Mouse (Mus musculus) embryo, embryonic 10 days (tissue): Measurements from ENCODE around the gene Hip1.
A peak's percentile ranks its signal among the peaks of the same experiment; 100 is the strongest.
"Not testable (repeated sequence)": the region's sequence is repeated elsewhere in the genome, so short reads cannot be mapped to it uniquely, and the experiment has no call there.

ENCODE experiments used
- DNase-seq: peaks from one replicate; pipeline ENCODE4 v3.0.0-alpha.2; 2015; ENCODE audit warnings: low spot score

The Hip1 gene

GRCm38 (mm10) chr5:135369196-135369595 lies 175.7 kb downstream of the Hip1 start:
- DNase-seq = not testable (repeated sequence)

GRCm38 (mm10) chr5:135368312-135368711 lies 176.6 kb downstream of the Hip1 start:
- no peak for DNase-seq

GRCm38 (mm10) chr5:135367841-135368240 lies 177.1 kb downstream of the Hip1 start:
- no peak for DNase-seq

DNA sequence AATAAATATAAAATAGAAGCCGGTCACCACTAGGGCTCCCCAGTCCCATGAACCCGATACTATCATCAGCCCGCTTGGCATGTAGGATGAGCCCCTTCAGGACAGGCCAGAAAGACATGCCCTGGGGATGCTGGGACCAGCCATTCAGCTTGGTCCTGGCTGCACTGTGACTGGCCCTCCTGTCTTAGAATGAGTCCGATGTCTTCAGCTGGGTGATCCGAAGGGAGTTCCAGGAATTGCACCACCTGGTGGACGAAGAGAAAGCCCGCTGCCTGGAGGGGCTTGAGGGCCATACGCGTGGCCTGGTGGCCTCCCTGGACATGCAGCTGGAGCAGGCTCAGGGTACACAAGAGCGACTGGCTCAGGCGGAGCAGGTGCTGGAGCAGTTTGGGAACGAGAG lies 181.4 kb downstream of the Hip1 start:
- peak; percentile 85 for DNase-seq

DNA sequence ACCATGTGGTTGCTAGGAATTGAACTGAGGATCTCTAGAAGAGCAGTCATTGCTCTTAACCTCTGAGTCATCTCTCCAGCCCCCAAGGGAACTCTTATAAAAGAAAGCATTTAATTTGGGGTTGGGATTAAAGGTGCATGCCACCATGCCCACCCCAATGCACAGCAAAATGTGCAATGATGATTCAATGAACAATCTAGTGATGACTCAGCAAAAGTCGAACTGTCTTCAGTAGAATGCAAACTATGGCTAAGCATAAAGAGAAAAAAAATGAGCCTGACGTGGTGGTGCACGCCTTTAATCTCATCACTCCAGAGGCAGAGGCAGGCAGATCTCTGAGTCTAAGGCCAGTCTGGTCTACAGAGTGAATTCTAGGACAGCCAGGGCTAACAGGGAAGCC lies 182.3 kb downstream of the Hip1 start:
- DNase-seq = no peak

DNA sequence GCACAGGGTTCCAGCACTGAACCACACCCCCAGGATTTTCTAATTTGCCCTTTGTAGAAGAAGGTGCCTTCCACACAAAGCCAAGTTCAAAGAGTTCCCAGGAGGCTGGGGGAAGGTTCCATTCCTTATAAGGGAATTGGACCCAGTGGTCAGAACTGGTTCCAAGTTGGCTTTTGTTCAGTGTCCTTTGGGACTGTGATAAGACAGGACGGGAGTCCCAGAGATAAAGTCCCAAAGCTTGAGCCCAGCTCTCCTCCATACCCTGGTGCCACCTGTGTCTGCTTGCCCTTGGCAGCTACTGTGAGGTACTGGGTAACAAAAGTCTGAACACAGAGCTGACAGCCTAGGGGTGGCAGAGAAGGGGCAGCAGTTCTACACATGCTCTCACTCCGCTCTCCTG lies 185.1 kb downstream of the Hip1 start:
- no peak for DNase-seq

- no peak for DNase-seq
Observed at GRCm38 (mm10) chr5:135357556-135357955, 187.4 kb downstream of the Hip1 start.
